Mouse (Mus musculus) G1E (cell line): Measurements from ENCODE around the gene Myzap.

Source experiments
- GATA1 ChIP-seq: IDR thresholded peaks from 2 replicates; pipeline ENCODE4 v1.6.1; 2012; ENCODE audit warnings: borderline replicate concordance, low read length, inconsistent platforms, mixed read lengths
- POLR2AphosphoS5 ChIP-seq: IDR thresholded peaks from 2 replicates; pipeline ENCODE4 v1.6.1; 2012; ENCODE audit warnings: low read depth, low read length, inconsistent platforms; ENCODE audit not compliant: insufficient replicate concordance

- TF ChIP-seq POLR2AphosphoS5 (no peak), GATA1 (no peak)
Observed at GRCm38 (mm10) chr9:71540739-71541138, 51.4 kb downstream of the Myzap start.
